Mouse (Mus musculus) gastrocnemius, adult 2 months (tissue): ENCODE data around the gene Sfta2. TPM values are rescaled to one million over a fixed set of nuclear protein-coding genes. Genes with fewer than 3 reads are reported as not detected.

Source experiments
- DNase-seq: peaks from one replicate; pipeline ENCODE4 v3.0.0; 2022
- H3K27ac ChIP-seq: fragments of 200-600 bp; 2 replicates; pipeline ENCODE4 v1.8.1; 2022; ENCODE audit warnings: mild to moderate bottlenecking
- H3K4me3 ChIP-seq: fragments of 200-600 bp; 2 replicates; pipeline ENCODE4 v1.8.1; 2022; ENCODE audit warnings: mild to moderate bottlenecking, moderate library complexity
- CTCF ChIP-seq: fragments of 200-600 bp; IDR thresholded peaks from 2 replicates; pipeline ENCODE4 v1.8.1; 2022; ENCODE audit warnings: antibody characterized with exemption, mild to moderate bottlenecking, moderate library complexity
- intact Hi-C: fragments of 180-260 bp; cut with DNase I; formaldehyde crosslinking; loops from one replicate; pipeline ENCODE4 v1.15.1; 2025
- total RNA-seq, 2 experiments: library from RNA; stranded (reverse); gene quantifications; 2 replicates each; pipeline ENCODE4 v1.2.3; 2021

The Sfta2 gene
- total RNA-seq, 2 experiments from 2014 or later = not detected

DNA sequence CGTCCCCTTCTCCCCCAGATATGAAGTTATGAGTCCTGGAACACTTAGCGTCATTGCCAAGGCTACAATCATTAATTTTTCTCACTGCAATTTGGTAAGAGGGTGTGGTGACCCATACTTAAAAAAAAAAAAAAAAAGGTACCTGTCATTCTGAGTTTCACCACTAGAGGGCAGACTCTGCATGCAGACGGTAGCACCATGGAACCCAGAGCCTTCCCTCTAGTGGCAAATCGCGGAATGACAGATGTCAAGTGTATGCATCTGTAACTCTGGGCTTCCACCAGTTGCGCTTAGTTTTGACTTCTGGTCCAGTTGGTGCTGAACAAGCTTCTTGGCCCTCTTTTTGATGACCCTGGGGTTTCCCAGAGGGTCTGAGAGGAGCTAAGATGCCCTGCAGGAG lies 23.1 kb upstream of the Sfta2 start:
- no peak overlapping the region for H3K4me3 ChIP-seq
- intact Hi-C loops = no loop called here
- TF ChIP-seq CTCF = peak; percentile 100
- H3K27ac ChIP-seq = no peak overlapping the region
- DNase-seq = peak; percentile 79

DNA sequence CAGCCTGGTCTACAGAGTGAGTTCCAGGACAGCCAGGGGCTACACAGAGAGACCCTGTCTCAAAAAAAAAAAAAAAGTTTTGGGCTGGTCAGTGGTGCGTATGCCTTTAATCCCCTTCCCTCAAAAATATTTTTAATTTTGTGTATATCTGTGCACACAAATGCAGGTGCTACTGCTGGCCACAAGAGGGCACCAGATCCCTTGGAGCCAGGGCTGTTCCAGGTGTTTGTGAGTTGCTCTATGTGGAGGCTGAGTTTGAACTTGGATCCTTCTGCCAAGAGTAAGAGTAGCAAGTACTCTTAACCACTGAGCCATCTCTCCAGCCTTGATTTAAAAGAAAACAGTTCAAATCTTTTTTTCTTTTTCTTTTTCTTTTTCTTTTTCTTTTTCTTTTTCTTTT lies 18.4 kb upstream of the Sfta2 start:
- DNase-seq = no peak
- Histone ChIP-seq H3K4me3 (no peak overlapping the region), H3K27ac (no peak overlapping the region)
- TF ChIP-seq CTCF = peak; percentile 53
- intact Hi-C loops = no loop called here

DNA sequence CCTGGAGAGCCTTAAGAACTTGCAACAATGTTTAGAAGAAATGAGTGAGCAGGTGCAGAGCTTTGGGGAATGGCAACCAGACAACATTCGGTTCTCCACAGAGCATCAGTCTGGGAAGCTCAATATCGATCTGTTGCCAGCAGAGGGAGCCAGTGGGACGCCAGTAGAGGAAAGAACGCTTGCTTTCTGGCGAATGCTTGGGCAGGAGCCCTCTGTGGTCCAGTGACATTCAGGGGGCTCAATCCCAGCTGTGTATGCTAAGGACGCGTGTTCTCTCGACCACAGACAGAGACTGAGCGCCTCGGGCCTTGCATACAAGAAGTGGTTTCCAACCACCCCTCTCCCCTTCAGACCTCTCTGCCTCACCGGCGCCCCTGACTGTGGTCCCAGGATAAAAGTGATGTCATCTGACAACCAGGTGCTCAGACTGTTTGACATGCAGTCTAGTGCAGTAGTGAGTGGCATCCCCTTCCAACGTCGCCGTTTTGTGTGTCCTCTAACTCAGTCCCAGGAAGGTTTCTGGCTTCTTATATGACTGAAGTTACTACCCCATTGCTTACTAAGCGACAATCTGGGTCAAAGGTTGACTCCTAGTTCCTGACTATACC lies 16.9 kb upstream of the Sfta2 start:
- Histone ChIP-seq H3K4me3 (peak overlapping the region; percentile 29), H3K27ac (no peak overlapping the region)
- intact Hi-C loops = no loop called here
- DNase-seq = peak; percentile 79
- peak; percentile 89 for TF ChIP-seq CTCF

DNA sequence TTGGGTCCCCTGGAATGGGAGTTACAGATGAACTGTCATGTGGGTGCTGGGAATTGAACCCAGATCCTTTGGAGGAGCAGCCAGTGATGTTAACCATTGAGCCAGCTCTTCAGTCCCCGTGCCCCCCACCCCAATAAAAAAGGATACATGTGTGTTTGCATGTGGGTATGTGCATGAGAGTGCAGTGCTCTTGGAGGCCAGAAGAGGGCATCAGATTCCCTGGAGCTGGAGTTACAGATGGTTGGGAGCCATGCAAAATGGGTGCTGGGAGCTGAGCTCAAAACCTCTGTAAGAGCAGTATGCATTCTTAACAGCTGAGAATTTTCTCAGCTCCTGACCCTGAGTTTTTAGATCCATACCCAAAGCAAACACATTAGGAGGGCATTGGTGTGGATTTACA lies 14.1 kb upstream of the Sfta2 start:
- no peak for DNase-seq
- no peak overlapping the region for H3K4me3 ChIP-seq
- no peak for TF ChIP-seq CTCF
- intact Hi-C loops = no loop called here
- H3K27ac ChIP-seq = no peak overlapping the region

DNA sequence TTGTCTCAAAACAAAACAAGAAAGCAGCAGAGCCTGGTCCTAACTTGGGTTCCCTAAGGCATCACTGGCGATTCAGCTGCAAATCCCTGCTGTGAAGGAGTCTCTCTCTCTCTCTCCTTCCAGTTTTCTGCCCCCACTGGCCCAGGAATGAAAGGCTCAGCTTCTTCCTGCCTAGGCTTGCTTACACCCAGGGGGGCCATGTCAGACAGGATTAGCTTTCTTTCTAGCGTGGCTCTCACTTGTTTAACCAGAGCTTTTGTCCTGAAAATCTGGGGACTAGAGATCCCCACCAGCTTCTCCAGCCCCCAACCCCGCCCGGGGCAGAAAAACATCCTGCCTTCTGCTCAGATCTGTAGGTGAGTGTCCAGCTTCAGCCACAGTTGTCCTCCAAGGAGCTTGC lies 13.0 kb upstream of the Sfta2 start:
- no peak overlapping the region for H3K4me3 ChIP-seq
- intact Hi-C loops = no loop called here
- TF ChIP-seq CTCF = no peak
- H3K27ac ChIP-seq = no peak overlapping the region
- DNase-seq = no peak

DNA sequence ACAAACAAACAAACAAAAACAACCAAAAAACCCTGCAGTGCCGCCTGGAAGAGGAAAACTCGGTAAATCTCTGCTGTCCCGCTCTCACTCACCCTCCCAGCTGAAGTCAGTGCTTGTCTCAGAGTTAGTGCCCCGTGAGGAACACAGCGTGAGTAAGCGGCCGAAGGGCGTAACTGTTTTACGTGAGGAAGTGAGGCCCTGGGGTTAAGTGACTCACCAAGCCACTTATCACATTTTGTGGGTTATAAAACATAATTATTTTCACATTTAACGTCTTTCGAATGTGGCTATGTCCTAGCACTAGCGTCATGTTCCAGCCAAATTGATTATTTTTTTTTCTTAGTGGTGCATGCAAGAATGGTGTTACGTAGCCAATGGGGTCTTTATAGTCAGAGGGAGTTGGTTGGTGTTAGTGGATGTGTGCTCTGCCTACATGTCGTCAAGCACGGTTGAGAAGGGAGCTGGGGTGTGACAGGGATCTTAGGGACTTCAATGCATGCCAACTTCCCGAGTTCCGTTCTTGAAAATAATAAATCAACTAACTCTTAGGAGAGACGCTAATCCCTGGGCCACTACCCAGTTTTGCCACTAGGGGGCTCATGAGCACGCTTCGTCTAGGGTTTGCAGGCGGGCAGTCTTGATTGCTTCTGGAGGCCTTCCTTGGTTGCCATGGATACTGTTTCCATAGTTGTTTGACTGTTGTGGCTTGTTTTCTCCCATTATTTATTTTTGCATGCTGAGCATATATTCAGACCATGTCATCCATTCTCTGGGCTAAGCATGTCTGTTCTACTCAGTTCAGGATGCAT lies 10.7 kb upstream of the Sfta2 start:
- peak overlapping the region; percentile 52 for H3K4me3 ChIP-seq
- peak; percentile 77 for DNase-seq
- intact Hi-C loops = loop anchor here (5.0 kb wide), 1 partner anchor 147 kb away; no protein-coding TSS in a partner anchor
- peak overlapping the region; percentile 61 for H3K27ac ChIP-seq
- peak; percentile 92 for TF ChIP-seq CTCF

DNA sequence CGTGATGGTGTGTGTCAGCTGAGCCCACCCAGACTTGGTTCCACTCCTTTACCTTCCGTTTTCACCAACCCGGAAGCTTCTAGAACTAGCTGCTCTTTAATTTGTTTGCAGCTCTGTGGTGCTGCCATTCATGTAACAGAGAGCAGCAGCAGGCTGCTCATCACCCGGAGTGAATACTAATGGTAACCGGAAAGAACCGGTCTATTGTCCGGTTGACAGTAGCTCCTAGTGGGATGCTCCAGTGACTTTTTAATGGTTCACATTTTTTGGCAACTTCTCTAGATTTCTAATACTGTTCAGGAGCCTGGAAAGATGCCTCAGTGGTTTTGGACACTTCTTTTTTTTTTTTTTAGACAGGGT lies 10.2 kb upstream of the Sfta2 start:
- peak overlapping the region; percentile 52; the same call in 1 of the 2 replicates for H3K4me3 ChIP-seq
- H3K27ac ChIP-seq = no peak overlapping the region
- intact Hi-C loops = loop anchor here (5.0 kb wide), 1 partner anchor 146 kb away; no protein-coding TSS in a partner anchor
- DNase-seq = no peak
- TF ChIP-seq CTCF = no peak

DNA sequence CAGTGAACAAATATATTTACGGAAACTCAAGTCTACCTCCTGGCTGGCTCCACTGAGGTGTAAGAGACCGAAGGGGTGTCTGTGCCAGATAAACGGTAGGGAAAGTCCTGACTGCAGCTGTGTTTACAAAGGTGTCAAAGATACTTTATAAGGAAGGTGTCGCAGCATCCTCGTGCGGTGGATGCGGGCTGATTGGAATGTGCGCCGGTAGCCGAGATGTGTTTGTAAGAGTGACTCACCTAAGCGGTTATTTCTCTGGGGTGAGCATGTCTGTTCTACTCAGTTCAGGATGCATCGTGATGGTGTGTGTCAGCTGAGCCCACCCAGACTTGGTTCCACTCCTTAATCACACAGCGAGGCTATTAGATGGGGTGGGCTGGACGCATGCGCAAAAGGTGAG lies 9.6 kb upstream of the Sfta2 start:
- no peak for DNase-seq
- no peak for TF ChIP-seq CTCF
- Histone ChIP-seq H3K27ac (no peak overlapping the region), H3K4me3 (no peak overlapping the region)
- intact Hi-C loops = loop anchor here (5.0 kb wide), 1 partner anchor 146 kb away; no protein-coding TSS in a partner anchor

DNA sequence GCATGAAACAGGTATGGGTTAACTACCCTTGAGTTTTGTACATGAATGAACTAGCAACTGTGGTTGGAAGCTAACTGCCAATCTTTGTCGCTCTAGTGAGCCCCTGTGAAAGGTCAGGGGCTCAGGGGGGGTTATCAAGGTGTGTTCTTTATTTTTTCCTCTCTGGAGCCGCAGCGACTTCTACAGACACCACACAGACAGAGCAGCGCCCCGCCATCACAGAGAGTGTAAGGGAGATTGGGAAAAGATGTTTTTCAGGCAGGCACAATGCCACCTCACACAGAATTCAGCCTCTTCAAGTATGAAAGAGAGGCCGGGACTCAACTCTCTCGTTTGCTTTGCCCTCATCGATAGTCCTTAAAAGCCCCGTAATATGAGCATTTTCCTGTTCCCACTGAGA lies 9.2 kb upstream of the Sfta2 start:
- no peak overlapping the region for H3K4me3 ChIP-seq
- intact Hi-C loops = loop anchor here (5.0 kb wide), 1 partner anchor 145 kb away; no protein-coding TSS in a partner anchor
- no peak for TF ChIP-seq CTCF
- no peak for DNase-seq
- H3K27ac ChIP-seq = no peak overlapping the region

DNA sequence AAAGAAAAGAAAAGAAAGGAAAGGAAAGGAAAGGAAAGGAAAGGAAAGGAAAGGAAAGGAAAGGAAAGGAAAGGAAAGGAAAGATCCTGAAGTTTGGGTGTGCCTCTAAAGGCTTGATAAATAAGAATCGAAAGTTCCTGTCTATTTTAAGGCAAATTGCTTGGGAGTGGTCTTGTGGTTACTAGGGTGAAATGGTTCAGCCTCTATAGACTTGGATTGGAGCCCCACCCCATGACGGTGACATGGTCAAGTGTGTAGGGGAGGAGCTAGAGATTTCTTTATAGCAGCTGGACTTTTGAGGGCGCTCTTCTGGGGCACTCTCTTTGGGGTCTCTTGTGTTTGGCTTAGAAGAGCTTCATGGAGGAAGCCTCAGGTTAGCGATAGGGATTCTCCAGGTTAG lies 7.6 kb upstream of the Sfta2 start:
- H3K27ac ChIP-seq = no peak overlapping the region
- no peak overlapping the region for H3K4me3 ChIP-seq
- TF ChIP-seq CTCF = no peak
- intact Hi-C loops = loop anchor here (5.0 kb wide), 1 partner anchor 144 kb away; no protein-coding TSS in a partner anchor
- DNase-seq = no peak

DNA sequence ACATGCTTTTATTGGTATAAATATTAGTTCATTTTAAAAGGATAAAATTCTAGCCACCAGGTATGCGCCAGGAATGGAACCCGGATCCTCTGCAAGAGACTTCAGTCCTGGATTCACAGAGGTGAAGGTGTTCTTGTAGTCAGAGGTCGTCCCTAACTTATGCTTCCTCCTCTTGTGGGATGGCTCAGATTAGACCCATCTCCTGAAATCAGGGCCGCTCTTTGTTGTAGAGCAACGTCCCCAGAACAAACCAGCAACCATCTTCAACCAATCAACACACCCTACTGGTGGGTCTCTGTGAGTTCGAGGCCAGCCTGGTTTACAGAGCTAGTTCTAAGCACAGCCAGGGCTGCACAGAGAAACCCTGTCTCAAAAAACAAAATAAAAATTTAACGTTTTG lies 6.9 kb upstream of the Sfta2 start:
- DNase-seq = no peak
- Histone ChIP-seq H3K4me3 (no peak overlapping the region), H3K27ac (no peak overlapping the region)
- TF ChIP-seq CTCF = no peak
- intact Hi-C loops = loop anchor here (5.0 kb wide), 1 partner anchor 143 kb away; no protein-coding TSS in a partner anchor

DNA sequence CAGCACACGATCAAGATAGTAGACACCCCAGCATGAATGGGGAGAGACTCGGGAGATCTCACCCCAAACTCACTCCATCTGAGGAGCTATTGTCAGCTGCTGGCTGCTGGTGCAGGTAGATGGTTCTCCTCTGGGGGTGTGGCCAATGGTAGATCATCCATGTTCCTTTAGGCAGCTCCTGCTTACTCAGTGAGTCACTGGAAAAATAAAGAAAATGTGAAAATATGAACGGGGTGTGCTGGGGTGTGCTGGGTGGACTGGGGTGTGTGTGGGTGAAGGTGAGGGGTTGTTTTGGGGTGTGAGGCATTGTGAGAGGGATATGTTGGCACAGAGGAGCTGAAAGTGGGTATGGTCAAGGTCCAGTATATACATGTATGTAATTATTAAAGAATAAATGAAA lies 4.0 kb upstream of the Sfta2 start:
- DNase-seq = no peak
- H3K27ac ChIP-seq = no peak overlapping the region
- H3K4me3 ChIP-seq = no peak overlapping the region
- no peak for TF ChIP-seq CTCF
- intact Hi-C loops = no loop called here

DNA sequence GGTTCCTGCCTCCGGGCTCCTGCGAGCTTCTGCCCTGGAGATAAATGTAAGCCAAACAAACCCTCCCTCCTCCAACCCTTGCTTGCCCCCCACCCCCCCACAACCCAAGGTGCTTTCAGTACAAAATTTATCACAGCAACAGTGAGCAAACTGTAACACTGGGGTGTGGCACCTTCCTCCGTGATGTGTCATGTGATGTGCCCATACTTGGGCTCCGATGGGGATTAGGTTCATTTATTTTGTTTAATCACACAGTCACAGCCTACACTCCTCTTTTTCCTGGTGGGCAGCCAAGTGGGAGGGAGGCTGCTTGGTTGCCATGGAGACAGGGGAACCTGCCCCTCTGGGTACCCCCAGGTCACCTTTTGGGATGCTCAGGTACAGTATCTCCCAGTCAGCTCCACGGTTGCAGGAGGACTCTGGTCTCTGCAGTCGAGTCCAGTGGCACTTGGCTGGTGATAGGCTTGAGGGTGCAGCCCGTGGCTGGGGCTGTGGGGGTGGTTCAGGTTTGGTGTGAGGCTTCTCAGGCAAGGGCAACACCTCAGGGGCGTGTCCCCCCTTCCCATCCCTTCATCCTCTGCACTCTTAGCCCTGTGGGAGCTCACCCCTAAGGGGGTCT lies 496 bp downstream of the Sfta2 start:
- Histone ChIP-seq H3K27ac (no peak overlapping the region), H3K4me3 (no peak overlapping the region)
- DNase-seq = no peak
- TF ChIP-seq CTCF = no peak
- intact Hi-C loops = no loop called here
